Mouse (Mus musculus) myocyte (in vitro differentiated cells): ENCODE results near the gene Dnajc3. TPM values are rescaled to one million over a fixed set of nuclear protein-coding genes. Genes with fewer than 3 reads are reported as not detected.
A peak's percentile ranks its signal among the peaks of the same experiment; 100 is the strongest.

Source experiments
- H3K27me3 ChIP-seq: one replicate; pipeline ENCODE4 v1.6.1; 2011; ENCODE audit not compliant: control insufficient read depth, insufficient read depth, insufficient read length
- H3K36me3 ChIP-seq: one replicate; pipeline ENCODE4 v1.6.1; 2011; ENCODE audit not compliant: control insufficient read depth, insufficient read depth
- H3K4me2 ChIP-seq: one replicate; pipeline ENCODE4 v1.6.1; 2011; ENCODE audit warnings: low read depth, control low read depth
- H3K4me3 ChIP-seq: one replicate; pipeline ENCODE4 v1.5.1; 2011; ENCODE audit warnings: mild to moderate bottlenecking, control low read depth, moderate library complexity
- H3K79me2 ChIP-seq: one replicate; pipeline ENCODE4 v1.6.1; 2011; ENCODE audit not compliant: control insufficient read depth, insufficient read depth
- H3ac ChIP-seq: one replicate; pipeline ENCODE4 v1.6.1; 2011; ENCODE audit not compliant: control insufficient read depth, insufficient read length
- CEBPB ChIP-seq: IDR thresholded peaks from 2 replicates; pipeline ENCODE4 v1.6.1; 2011; ENCODE audit warnings: mild to moderate bottlenecking, moderate library complexity; ENCODE audit not compliant: poor library complexity, insufficient read depth, severe bottlenecking
- E2F4 ChIP-seq: IDR thresholded peaks from one replicate; pipeline ENCODE4 v1.6.1; 2011; ENCODE audit warnings: mild to moderate bottlenecking, control low read depth, moderate library complexity; ENCODE audit not compliant: insufficient read depth
- MAX ChIP-seq: IDR thresholded peaks from one replicate; pipeline ENCODE4 v1.6.1; 2011; ENCODE audit warnings: low read depth, mild to moderate bottlenecking, control low read depth
- MYOD1 ChIP-seq, 3 experiments: IDR thresholded peaks; one replicate each; pipeline ENCODE4 v1.6.1; 2011; ENCODE audit warnings: control low read depth in 2 of 3, low read depth in 2 of 3, mild to moderate bottlenecking in 2 of 3, moderate library complexity in 1 of 3; ENCODE audit not compliant: insufficient read length in 2 of 3, control insufficient read depth in 1 of 3
- MYOG ChIP-seq, 3 experiments: IDR thresholded peaks; one replicate each; pipeline ENCODE4 v1.6.1; 2011; ENCODE audit warnings: control low read depth in 2 of 3, low read depth in 2 of 3, mild to moderate bottlenecking in 2 of 3; ENCODE audit not compliant: insufficient read length in 2 of 3, control insufficient read depth in 1 of 3, insufficient read depth in 1 of 3
- POLR2A ChIP-seq: IDR thresholded peaks from one replicate; pipeline ENCODE4 v1.6.1; 2011; ENCODE audit warnings: low read depth, mild to moderate bottlenecking, control low read depth, moderate library complexity; ENCODE audit not compliant: insufficient read length
- POLR2AphosphoS2 ChIP-seq: IDR thresholded peaks from one replicate; pipeline ENCODE4 v1.6.1; 2011; ENCODE audit warnings: low read depth, control low read depth; ENCODE audit not compliant: insufficient read length
- REST ChIP-seq: IDR thresholded peaks from one replicate; pipeline ENCODE4 v1.6.1; 2011; ENCODE audit warnings: mild to moderate bottlenecking, control low read depth, moderate library complexity; ENCODE audit not compliant: insufficient read depth, insufficient read length
- SRF ChIP-seq: IDR thresholded peaks from one replicate; pipeline ENCODE4 v1.6.1; 2011; ENCODE audit warnings: low read depth; ENCODE audit not compliant: control insufficient read depth, insufficient read length
- TCF12 ChIP-seq: IDR thresholded peaks from one replicate; pipeline ENCODE4 v1.6.1; 2011; ENCODE audit warnings: mild to moderate bottlenecking, control low read depth; ENCODE audit not compliant: poor library complexity, insufficient read depth, severe bottlenecking
- TCF3 ChIP-seq: IDR thresholded peaks from one replicate; pipeline ENCODE4 v1.6.1; 2011; ENCODE audit warnings: low read depth, control low read depth; ENCODE audit not compliant: insufficient read length
- USF1 ChIP-seq: IDR thresholded peaks from one replicate; pipeline ENCODE4 v1.6.1; 2011; ENCODE audit warnings: low read depth, mild to moderate bottlenecking, control low read depth, moderate library complexity
- polyA plus RNA-seq: library from polyadenylated mRNA; unstranded; fragments of >200 nt; fragmentation: generic; extraction: Trizol; gene quantifications from one replicate; pipeline ENCODE4 v1.2.1, GENCODE M21; 2012; ENCODE audit warnings: missing spikeins

The Dnajc3 gene
- polyA plus RNA-seq, 1 experiment, result 6.9 TPM

GRCm38 (mm10) chr14:118936236-118936635 lies 1.5 kb upstream of the Dnajc3 start:
- no peak for TF ChIP-seq MYOG (IDR thresholded peaks at IDR 0.05; ENCODE audit: control insufficient read depth in 1 of 3, insufficient read depth in 1 of 3, insufficient read length in 2 of 3, low read depth in 2 of 3)
- no peak for TF ChIP-seq USF1
- no peak for TF ChIP-seq POLR2AphosphoS2
- no peak for TF ChIP-seq SRF
- TF ChIP-seq MYOD1 (IDR thresholded peaks at IDR 0.05; ENCODE audit: control insufficient read depth in 1 of 3, insufficient read length in 2 of 3, low read depth in 2 of 3), result no peak
- no peak for TF ChIP-seq TCF12
- no peak for TF ChIP-seq POLR2A
- TF ChIP-seq E2F4, result no peak
- TF ChIP-seq MAX, result no peak
- no peak for TF ChIP-seq REST
- no peak for TF ChIP-seq CEBPB
- TF ChIP-seq TCF3, result no peak
- no peak overlapping the region for H3ac ChIP-seq
- H3K79me2 ChIP-seq, result peaks cover 25% of the 10 kb centered on the region
- no peak overlapping the region for H3K4me2 ChIP-seq
- no peak overlapping the region for H3K4me3 ChIP-seq
- H3K36me3 ChIP-seq, result no peaks in the 10 kb centered on the region
- H3K27me3 ChIP-seq, result no peaks in the 10 kb centered on the region

- no peaks in the 10 kb centered on the region for H3K36me3 ChIP-seq
- H3K4me2 ChIP-seq, result peak overlapping the region; percentile 96
- H3K4me3 ChIP-seq, result peak overlapping the region; percentile 39
- H3ac ChIP-seq, result no peak overlapping the region
- H3K27me3 ChIP-seq, result no peaks in the 10 kb centered on the region
- H3K79me2 ChIP-seq, result peaks cover 32% of the 10 kb centered on the region
- TF ChIP-seq USF1, result no peak
Observed at GRCm38 (mm10) chr14:118936952-118937351, 824 bp upstream of the Dnajc3 start.

GRCm38 (mm10) chr14:118938551-118938950 lies 775 bp downstream of the Dnajc3 start:
- no peak for TF ChIP-seq REST
- TF ChIP-seq MYOD1 (IDR thresholded peaks at IDR 0.05; ENCODE audit: control insufficient read depth in 1 of 3, insufficient read length in 2 of 3, low read depth in 2 of 3), result no peak
- TF ChIP-seq POLR2A, result no peak
- no peak for TF ChIP-seq MYOG (IDR thresholded peaks at IDR 0.05; ENCODE audit: control insufficient read depth in 1 of 3, insufficient read depth in 1 of 3, insufficient read length in 2 of 3, low read depth in 2 of 3)
- no peak for TF ChIP-seq MAX
- peak overlapping the region; percentile 39 for H3K4me3 ChIP-seq

GRCm38 (mm10) chr14:118940796-118941495 lies 3.2 kb downstream of the Dnajc3 start:
- Histone ChIP-seq H3K36me3 (no peaks in the 10 kb centered on the region), H3K4me2 (no peak overlapping the region), H3ac (no peak overlapping the region), H3K27me3 (no peaks in the 10 kb centered on the region), H3K79me2 (peaks cover 71% of the 10 kb centered on the region), H3K4me3 (no peak overlapping the region)
- TF ChIP-seq POLR2AphosphoS2, result no peak

More at GRCm38 (mm10) chr14:118938551-118938950, 775 bp downstream of the Dnajc3 start:
- Histone ChIP-seq H3K79me2 (peaks cover 48% of the 10 kb centered on the region), H3K36me3 (no peaks in the 10 kb centered on the region), H3ac (peak overlapping the region; percentile 76), H3K4me2 (peak overlapping the region; percentile 96), H3K27me3 (no peaks in the 10 kb centered on the region)

- Histone ChIP-seq H3K27me3 (no peaks in the 10 kb centered on the region), H3K79me2 (peaks cover 81% of the 10 kb centered on the region), H3ac (no peak overlapping the region), H3K4me2 (no peak overlapping the region), H3K4me3 (no peak overlapping the region), H3K36me3 (no peaks in the 10 kb centered on the region)
- no peak for TF ChIP-seq TCF3
- no peak for TF ChIP-seq SRF
- TF ChIP-seq CEBPB, result no peak
- TF ChIP-seq E2F4, result no peak
- no peak for TF ChIP-seq POLR2A
- TF ChIP-seq POLR2AphosphoS2, result no peak
- no peak for TF ChIP-seq REST
Observed at GRCm38 (mm10) chr14:118942076-118942475, 4.3 kb downstream of the Dnajc3 start.

- Histone ChIP-seq H3K4me2 (no peak overlapping the region), H3K79me2 (peaks cover 89% of the 10 kb centered on the region), H3ac (no peak overlapping the region), H3K36me3 (no peaks in the 10 kb centered on the region), H3K4me3 (no peak overlapping the region), H3K27me3 (no peaks in the 10 kb centered on the region)
- TF ChIP-seq CEBPB (no peak), TCF3 (no peak), E2F4 (no peak), MYOG (IDR thresholded peaks at IDR 0.05; ENCODE audit: control insufficient read depth in 1 of 3, insufficient read depth in 1 of 3, insufficient read length in 2 of 3, low read depth in 2 of 3) (no peak), SRF (no peak), MYOD1 (IDR thresholded peaks at IDR 0.05; ENCODE audit: control insufficient read depth in 1 of 3, insufficient read length in 2 of 3, low read depth in 2 of 3) (no peak), USF1 (no peak), TCF12 (no peak), POLR2AphosphoS2 (no peak), POLR2A (no peak), REST (no peak), MAX (no peak)
Observed at GRCm38 (mm10) chr14:118944702-118945101, 6.9 kb downstream of the Dnajc3 start.
